Mouse (Mus musculus) lung, postnatal 0 days (tissue): ENCODE results near the gene Prss8. TPM values are rescaled to one million over a fixed set of nuclear protein-coding genes. Genes with fewer than 3 reads are reported as not detected.

Experiments
- ATAC-seq: fragments of 200-750 bp; cut with Nextera tagmentation; 2 replicates; pipeline ENCODE4 v1.8.0; 2017; ENCODE audit warnings: moderate library complexity
- DNase-seq: peaks from one replicate; pipeline ENCODE4 v3.0.0-alpha.2; 2016; ENCODE audit warnings: low spot score
- H3K27ac ChIP-seq: fragments of 300-500 bp; sonication (generic); 2 replicates; pipeline ENCODE4 v1.5.1; 2014; ENCODE audit warnings: antibody characterized with exemption, mild to moderate bottlenecking, low read length, mixed read lengths
- H3K27me3 ChIP-seq: fragments of 300-500 bp; sonication (generic); replicated peaks from 2 replicates; pipeline ENCODE4 v1.6.1; 2014; ENCODE audit warnings: low read length, mixed read lengths; ENCODE audit not compliant: insufficient read depth
- H3K36me3 ChIP-seq: fragments of 300-500 bp; sonication (generic); 2 replicates; pipeline ENCODE4 v1.6.1; 2014; ENCODE audit warnings: low read length, mixed read lengths; ENCODE audit not compliant: insufficient read depth
- H3K4me1 ChIP-seq: fragments of 300-500 bp; sonication (generic); 2 replicates; pipeline ENCODE4 v1.6.1; 2014; ENCODE audit warnings: antibody characterized with exemption, low read depth, low read length, mixed read lengths; ENCODE audit not compliant: insufficient read depth
- H3K4me2 ChIP-seq: fragments of 300-500 bp; sonication (generic); replicated peaks from 2 replicates; pipeline ENCODE4 v1.6.1; 2014; ENCODE audit warnings: low read depth, mild to moderate bottlenecking, low read length, moderate library complexity, mixed read lengths
- H3K4me3 ChIP-seq: fragments of 300-500 bp; sonication (generic); 2 replicates; pipeline ENCODE4 v1.5.1; 2014; ENCODE audit warnings: low read depth, low read length
- H3K9ac ChIP-seq: fragments of 300-500 bp; sonication (generic); replicated peaks from 2 replicates; pipeline ENCODE4 v1.6.1; 2014; ENCODE audit warnings: low read depth, mild to moderate bottlenecking
- H3K9me3 ChIP-seq: fragments of 300-500 bp; sonication (generic); 2 replicates; pipeline ENCODE4 v1.6.1; 2016; ENCODE audit warnings: low read length, mixed read lengths
- CTCF ChIP-seq: IDR thresholded peaks from 2 replicates; pipeline ENCODE4 v1.5.1; 2016; ENCODE audit warnings: antibody characterized with exemption, mild to moderate bottlenecking
- EP300 ChIP-seq: IDR thresholded peaks from 2 replicates; pipeline ENCODE4 v1.6.1; 2016; ENCODE audit warnings: antibody characterized with exemption, mild to moderate bottlenecking, control low read depth
- WGBS: fragments of 180-500 bp; shearing (Covaris S2); extraction: QIAGEN DNeasy Blood & Tissue Kit; methylation state at CpG from one replicate; pipeline ENCODE4 v1.1.7; 2014; 5-methylcytosine and 5-hydroxymethylcytosine counted together
- polyA plus RNA-seq: library from polyadenylated mRNA; unstranded; fragments of >200 nt; fragmentation: Nextera tagmentation; extraction: Ambion mirVana; gene quantifications from 2 replicates; pipeline ENCODE4 v1.2.1, GENCODE M21; 2015

Gene Prss8
- polyA plus RNA-seq, 1 experiment from 2014 or later, result 152 TPM

GRCm38 (mm10) chr7:127925252-127925651 is 4.7 kb downstream of the Prss8 start:
- peak; percentile 95 for DNase-seq
- peaks cover 4% of the 10 kb centered on the region; the same call in 1 of the 2 replicates for H3K4me1 ChIP-seq
- 65% methylated on average over 5 of the region's 5 CpGs for WGBS
- H3K27me3 ChIP-seq, result no peaks in the 10 kb centered on the region
- H3K9ac ChIP-seq, result no peak overlapping the region
- no peak overlapping the region for H3K4me3 ChIP-seq
- H3K27ac ChIP-seq, result peak overlapping the region; percentile 95
- H3K9me3 ChIP-seq, result no peaks in the 10 kb centered on the region
- 0 out of 2 replicates have a peak, but pooled peaks cover 12% of the 10 kb centered on the region for H3K36me3 ChIP-seq
- peak; percentile 95 for TF ChIP-seq EP300
- no peak for TF ChIP-seq CTCF
- ATAC-seq, result peak; percentile 84
- H3K4me2 ChIP-seq, result no peak overlapping the region

GRCm38 (mm10) chr7:127923714-127924113 is 6.2 kb downstream of the Prss8 start:
- Histone ChIP-seq H3K9ac (no peak overlapping the region), H3K4me3 (no peak overlapping the region), H3K36me3 (0 out of 2 replicates have a peak, but pooled peaks cover 12% of the 10 kb centered on the region), H3K27me3 (no peaks in the 10 kb centered on the region), H3K27ac (peak overlapping the region; percentile 80), H3K4me1 (peaks cover 4% of the 10 kb centered on the region; the same call in 1 of the 2 replicates), H3K4me2 (no peak overlapping the region), H3K9me3 (no peaks in the 10 kb centered on the region)
- WGBS, result 66% methylated on average over 5 of the region's 5 CpGs
- DNase-seq (no peak), ATAC-seq (no peak)
- TF ChIP-seq CTCF (no peak), EP300 (no peak)

GRCm38 (mm10) chr7:127922451-127923275 is 7.2 kb downstream of the Prss8 start:
- peak overlapping the region; percentile 80 for H3K27ac ChIP-seq

GRCm38 (mm10) chr7:127921516-127921915 is 8.4 kb downstream of the Prss8 start:
- ATAC-seq, result no peak
- peak; percentile 81 for DNase-seq
- Histone ChIP-seq H3K27ac (no peak overlapping the region), H3K4me3 (no peak overlapping the region), H3K4me1 (peaks cover 4% of the 10 kb centered on the region; the same call in 1 of the 2 replicates), H3K4me2 (no peak overlapping the region), H3K9me3 (no peaks in the 10 kb centered on the region), H3K36me3 (peaks cover 19% of the 10 kb centered on the region; the same call in 1 of the 2 replicates), H3K27me3 (no peaks in the 10 kb centered on the region), H3K9ac (no peak overlapping the region)
- TF ChIP-seq EP300 (no peak), CTCF (peak; percentile 73)
- 58% methylated on average over 8 of the region's 8 CpGs for WGBS

More at GRCm38 (mm10) chr7:127922451-127923275, 7.2 kb downstream of the Prss8 start:
- ATAC-seq, result peak; percentile 42
- peaks cover 12% of the 10 kb centered on the region; the same call in 1 of the 2 replicates for H3K36me3 ChIP-seq
- H3K9ac ChIP-seq, result no peak overlapping the region
- no peak overlapping the region for H3K4me2 ChIP-seq
- H3K27me3 ChIP-seq, result no peaks in the 10 kb centered on the region
- H3K4me1 ChIP-seq, result peaks cover 4% of the 10 kb centered on the region; the same call in 1 of the 2 replicates
- TF ChIP-seq CTCF (no peak), EP300 (peak; percentile 60; the same call in 1 of the 2 replicates)
- no peaks in the 10 kb centered on the region for H3K9me3 ChIP-seq
- DNase-seq, result peak; percentile 81
- no peak overlapping the region for H3K4me3 ChIP-seq
- 47% methylated on average over 6 of the region's 6 CpGs for WGBS

GRCm38 (mm10) chr7:127919290-127919689 is 10.6 kb downstream of the Prss8 start:
- no peak overlapping the region for H3K27ac ChIP-seq
- peaks cover 4% of the 10 kb centered on the region; the same call in 1 of the 2 replicates for H3K4me1 ChIP-seq
- DNase-seq (no peak), ATAC-seq (no peak)
- no peak overlapping the region for H3K9ac ChIP-seq
- WGBS, result 70% methylated on average over 7 of the region's 7 CpGs
- H3K27me3 ChIP-seq, result no peaks in the 10 kb centered on the region
- TF ChIP-seq CTCF (peak; percentile 60), EP300 (no peak)
- H3K9me3 ChIP-seq, result no peaks in the 10 kb centered on the region
- no peak overlapping the region for H3K4me2 ChIP-seq
- H3K36me3 ChIP-seq, result peaks cover 19% of the 10 kb centered on the region; the same call in 1 of the 2 replicates
- no peak overlapping the region for H3K4me3 ChIP-seq

- no peaks in the 10 kb centered on the region for H3K27me3 ChIP-seq
- no peak overlapping the region for H3K9ac ChIP-seq
- H3K27ac ChIP-seq, result no peak overlapping the region
- H3K4me2 ChIP-seq, result no peak overlapping the region
- H3K36me3 ChIP-seq, result peaks cover 14% of the 10 kb centered on the region; the same call in 1 of the 2 replicates
- H3K4me3 ChIP-seq, result no peak overlapping the region
- H3K4me1 ChIP-seq, result peaks cover 4% of the 10 kb centered on the region; the same call in 1 of the 2 replicates
- TF ChIP-seq EP300, result no peak
- peak; percentile 72 for TF ChIP-seq CTCF
- 48% methylated on average over 3 of the region's 3 CpGs for WGBS
- DNase-seq, result peak; percentile 67
- no peak for ATAC-seq
- no peaks in the 10 kb centered on the region for H3K9me3 ChIP-seq
These were observed 11.7 kb downstream of the Prss8 start for GRCm38 (mm10) chr7:127918203-127918602.
